Mouse (Mus musculus): ENCODE results near the gene Mark3. TPM values are rescaled to one million over a fixed set of nuclear protein-coding genes. Genes with fewer than 3 reads are reported as not detected.
A peak's percentile ranks its signal among the peaks of the same experiment; 100 is the strongest.

Gene Mark3
- polyA plus RNA-seq, 1 experiment from 2014 or later, result 49.2 TPM

- Histone ChIP-seq H3K27me3 (replicated peaks; ENCODE audit: control insufficient read depth, insufficient read depth, low read length) (no peaks in the 10 kb centered on the region), H3K9me3 (ENCODE audit: control insufficient read depth, low read length) (no peaks in the 10 kb centered on the region), H3K4me1 (replicated peaks; ENCODE audit: control insufficient read depth, insufficient read depth, low read length) (peaks cover 32% of the 10 kb centered on the region), H3K27ac (ENCODE audit: low read length) (peak overlapping the region; percentile 83), H3K4me3 (replicated peaks; ENCODE audit: low read length) (peak overlapping the region; percentile 94; the same call in 1 of the 2 replicates), H3K36me3 (ENCODE audit: control insufficient read depth, insufficient read depth) (no peaks in the 10 kb centered on the region; the same call in 1 of the 2 replicates), H3K4me2 (ENCODE audit: low read length) (peak overlapping the region; percentile 68), H3K9ac (replicated peaks; ENCODE audit: low read depth, low read length) (peak overlapping the region; percentile 38)
- ATAC-seq, result peak; percentile 38
- WGBS, result under 1% methylated on average over 8 of the region's 8 CpGs
These were observed 94.2 kb downstream of the Mark3 start for GRCm38 (mm10) chr12:111668457-111668912.

GRCm38 (mm10) chr12:111669000-111669788 is 94.9 kb downstream of the Mark3 start:
- WGBS, result 46% methylated on average over 23 of the region's 23 CpGs
- no peak for ATAC-seq
- Histone ChIP-seq H3K4me3 (replicated peaks; ENCODE audit: low read length) (peak overlapping the region; percentile 94), H3K4me2 (ENCODE audit: low read length) (peak overlapping the region; percentile 68), H3K27me3 (replicated peaks; ENCODE audit: control insufficient read depth, insufficient read depth, low read length) (no peaks in the 10 kb centered on the region), H3K27ac (ENCODE audit: low read length) (peak overlapping the region; percentile 83), H3K9ac (replicated peaks; ENCODE audit: low read depth, low read length) (peak overlapping the region; percentile 38), H3K4me1 (replicated peaks; ENCODE audit: control insufficient read depth, insufficient read depth, low read length) (peaks cover 32% of the 10 kb centered on the region), H3K9me3 (ENCODE audit: control insufficient read depth, low read length) (no peaks in the 10 kb centered on the region), H3K36me3 (ENCODE audit: control insufficient read depth, insufficient read depth) (no peaks in the 10 kb centered on the region; the same call in 1 of the 2 replicates)

- Histone ChIP-seq H3K4me2 (ENCODE audit: low read length) (peak overlapping the region; percentile 68), H3K9me3 (ENCODE audit: control insufficient read depth, low read length) (no peaks in the 10 kb centered on the region), H3K9ac (replicated peaks; ENCODE audit: low read depth, low read length) (peak overlapping the region; percentile 98), H3K4me1 (replicated peaks; ENCODE audit: control insufficient read depth, insufficient read depth, low read length) (peaks cover 32% of the 10 kb centered on the region), H3K27me3 (replicated peaks; ENCODE audit: control insufficient read depth, insufficient read depth, low read length) (no peaks in the 10 kb centered on the region), H3K27ac (ENCODE audit: low read length) (no peak overlapping the region), H3K4me3 (replicated peaks; ENCODE audit: low read length) (peak overlapping the region; percentile 94), H3K36me3 (ENCODE audit: control insufficient read depth, insufficient read depth) (no peaks in the 10 kb centered on the region; the same call in 1 of the 2 replicates)
- 36% methylated on average over 8 of the region's 8 CpGs for WGBS
- no peak for ATAC-seq
These were observed 95.6 kb downstream of the Mark3 start for GRCm38 (mm10) chr12:111669961-111670360.

GRCm38 (mm10) chr12:111670371-111670971 is 96.1 kb downstream of the Mark3 start:
- peak overlapping the region; percentile 68 for H3K4me2 ChIP-seq (ENCODE audit: low read length)
- H3K9me3 ChIP-seq (ENCODE audit: control insufficient read depth, low read length), result no peaks in the 10 kb centered on the region
- H3K4me3 ChIP-seq (replicated peaks; ENCODE audit: low read length), result peak overlapping the region; percentile 94
- no peaks in the 10 kb centered on the region; the same call in 1 of the 2 replicates for H3K36me3 ChIP-seq (ENCODE audit: control insufficient read depth, insufficient read depth)
- peak overlapping the region; percentile 98 for H3K9ac ChIP-seq (replicated peaks; ENCODE audit: low read depth, low read length)
- H3K4me1 ChIP-seq (replicated peaks; ENCODE audit: control insufficient read depth, insufficient read depth, low read length), result peaks cover 32% of the 10 kb centered on the region
- ATAC-seq, result no peak
- 2% methylated on average over 28 of the region's 29 CpGs for WGBS
- H3K27me3 ChIP-seq (replicated peaks; ENCODE audit: control insufficient read depth, insufficient read depth, low read length), result no peaks in the 10 kb centered on the region
- H3K27ac ChIP-seq (ENCODE audit: low read length), result no peak overlapping the region

- Histone ChIP-seq H3K27me3 (replicated peaks; ENCODE audit: control insufficient read depth, insufficient read depth, low read length) (no peaks in the 10 kb centered on the region), H3K4me2 (ENCODE audit: low read length) (peak overlapping the region; percentile 68), H3K4me1 (replicated peaks; ENCODE audit: control insufficient read depth, insufficient read depth, low read length) (peaks cover 32% of the 10 kb centered on the region), H3K4me3 (replicated peaks; ENCODE audit: low read length) (peak overlapping the region; percentile 94), H3K27ac (ENCODE audit: low read length) (peak overlapping the region; percentile 92), H3K9ac (replicated peaks; ENCODE audit: low read depth, low read length) (peak overlapping the region; percentile 98), H3K9me3 (ENCODE audit: control insufficient read depth, low read length) (no peaks in the 10 kb centered on the region), H3K36me3 (ENCODE audit: control insufficient read depth, insufficient read depth) (no peaks in the 10 kb centered on the region; the same call in 1 of the 2 replicates)
- peak; percentile 10 for ATAC-seq
- WGBS, result under 1% methylated on average over 35 of the region's 35 CpGs
These were observed 96.7 kb downstream of the Mark3 start for GRCm38 (mm10) chr12:111670976-111671375.

- Histone ChIP-seq H3K27me3 (replicated peaks; ENCODE audit: control insufficient read depth, insufficient read depth, low read length) (no peaks in the 10 kb centered on the region), H3K4me3 (replicated peaks; ENCODE audit: low read length) (peak overlapping the region; percentile 94), H3K9me3 (ENCODE audit: control insufficient read depth, low read length) (no peaks in the 10 kb centered on the region), H3K4me1 (replicated peaks; ENCODE audit: control insufficient read depth, insufficient read depth, low read length) (peaks cover 32% of the 10 kb centered on the region), H3K9ac (replicated peaks; ENCODE audit: low read depth, low read length) (peak overlapping the region; percentile 98), H3K4me2 (ENCODE audit: low read length) (peak overlapping the region; percentile 68), H3K27ac (ENCODE audit: low read length) (peak overlapping the region; percentile 92), H3K36me3 (ENCODE audit: control insufficient read depth, insufficient read depth) (no peaks in the 10 kb centered on the region; the same call in 1 of the 2 replicates)
- peak; percentile 74 for ATAC-seq
- under 1% methylated on average over 34 of the region's 34 CpGs for WGBS
These were observed 97.1 kb downstream of the Mark3 start for GRCm38 (mm10) chr12:111671431-111671902.

- WGBS, result under 1% methylated on average over 31 of the region's 31 CpGs
- Histone ChIP-seq H3K9me3 (ENCODE audit: control insufficient read depth, low read length) (no peaks in the 10 kb centered on the region), H3K4me1 (replicated peaks; ENCODE audit: control insufficient read depth, insufficient read depth, low read length) (peaks cover 34% of the 10 kb centered on the region), H3K27ac (ENCODE audit: low read length) (peak within 1 kb of the TSS; percentile 92), H3K4me2 (ENCODE audit: low read length) (peak within 1 kb of the TSS; percentile 68), H3K27me3 (replicated peaks; ENCODE audit: control insufficient read depth, insufficient read depth, low read length) (no peaks in the 10 kb centered on the region), H3K4me3 (replicated peaks; ENCODE audit: low read length) (peak within 1 kb of the TSS; percentile 94), H3K36me3 (ENCODE audit: control insufficient read depth, insufficient read depth) (no peaks in the 10 kb centered on the region; the same call in 1 of the 2 replicates), H3K9ac (replicated peaks; ENCODE audit: low read depth, low read length) (peak within 1 kb of the TSS; percentile 98)
- ATAC-seq, result peak; percentile 91
These were observed 97.9 kb downstream of the Mark3 start, which contains the start of gene Ckb for GRCm38 (mm10) chr12:111672176-111672575. Ckb (minus strand) TSS chr12:111672338.

- Histone ChIP-seq H3K4me3 (replicated peaks; ENCODE audit: low read length) (peak overlapping the region; percentile 94), H3K9ac (replicated peaks; ENCODE audit: low read depth, low read length) (peak overlapping the region; percentile 98), H3K27ac (ENCODE audit: low read length) (peak overlapping the region; percentile 92), H3K4me1 (replicated peaks; ENCODE audit: control insufficient read depth, insufficient read depth, low read length) (peaks cover 38% of the 10 kb centered on the region), H3K36me3 (ENCODE audit: control insufficient read depth, insufficient read depth) (no peaks in the 10 kb centered on the region), H3K4me2 (ENCODE audit: low read length) (peak overlapping the region; percentile 68), H3K9me3 (ENCODE audit: control insufficient read depth, low read length) (no peaks in the 10 kb centered on the region), H3K27me3 (replicated peaks; ENCODE audit: control insufficient read depth, insufficient read depth, low read length) (no peaks in the 10 kb centered on the region)
- peak; percentile 23 for ATAC-seq
- WGBS, result 8% methylated on average over 12 of the region's 12 CpGs
These were observed 98.3 kb downstream of the Mark3 start for GRCm38 (mm10) chr12:111672581-111672980.

Measured in forebrain, embryonic 16.5 days (tissue).